Mouse (Mus musculus): ENCODE results near the gene Prr12.

Gene Prr12

GRCm38 (mm10) chr7:45077322-45077721, 24.6 kb upstream of the Prr12 start:
- DNase-seq = no peak

GRCm38 (mm10) chr7:45076501-45076900, 23.8 kb upstream of the Prr12 start:
- DNase-seq = no peak

- DNase-seq = no peak
Observed at GRCm38 (mm10) chr7:45075405-45075804, 22.7 kb upstream of the Prr12 start.

- DNase-seq = no peak
Observed at GRCm38 (mm10) chr7:45073949-45074348, 21.3 kb upstream of the Prr12 start.

GRCm38 (mm10) chr7:45073171-45073707, 20.6 kb upstream of the Prr12 start:
- no peak for DNase-seq

- DNase-seq = no peak
Observed at GRCm38 (mm10) chr7:45072230-45072629, 19.5 kb upstream of the Prr12 start.

GRCm38 (mm10) chr7:45069671-45070070, 17.0 kb upstream of the Prr12 start:
- no peak for DNase-seq

GRCm38 (mm10) chr7:45068000-45068318, 15.3 kb upstream of the Prr12 start:
- peak in 1 of 2 experiments; percentile 50 for DNase-seq

- DNase-seq = no peak
Observed at GRCm38 (mm10) chr7:45067190-45067999, 14.7 kb upstream of the Prr12 start.

GRCm38 (mm10) chr7:45062239-45062835, 9.7 kb upstream of the Prr12 start, which contains the start of the genes Nosip and Prrg2:
TSS of gene Nosip (plus strand) at chr7:45062429.
TSS of gene Prrg2 (minus strand) at chr7:45062677.
- DNase-seq = peak; percentile 97 to 98

- peak; percentile 82 to 87 for DNase-seq
Observed at GRCm38 (mm10) chr7:45061532-45062075, 8.9 kb upstream of the Prr12 start.

GRCm38 (mm10) chr7:45060632-45061122, 8.0 kb upstream of the Prr12 start:
- no peak for DNase-seq

- no peak for DNase-seq
Observed at GRCm38 (mm10) chr7:45058607-45059571, 6.2 kb upstream of the Prr12 start.

- DNase-seq = no peak
Observed at GRCm38 (mm10) chr7:45056972-45057348, 4.3 kb upstream of the Prr12 start.

- DNase-seq = no peak
Observed at GRCm38 (mm10) chr7:45056329-45056971, 3.8 kb upstream of the Prr12 start.

GRCm38 (mm10) chr7:45053931-45054510, 1.3 kb upstream of the Prr12 start:
- DNase-seq = peak; percentile 98 to 99

- DNase-seq = peak; percentile 61 to 66
Observed at GRCm38 (mm10) chr7:45053117-45053930, 643 bp upstream of the Prr12 start.

- DNase-seq = peak; percentile 30 to 35
Observed at GRCm38 (mm10) chr7:45052181-45052861, 360 bp downstream of the Prr12 start.

- DNase-seq = no peak
Observed at GRCm38 (mm10) chr7:45051601-45051974, 1.1 kb downstream of the Prr12 start.

Measured in kidney, adult 8-10 months (tissue).